Mouse (Mus musculus) ES-Bruce4 (cell line): ENCODE data around the gene Bst1. TPM values are rescaled to one million over a fixed set of nuclear protein-coding genes. Genes with fewer than 3 reads are reported as not detected.

ENCODE experiments used
- H3K27ac ChIP-seq: 2 replicates; pipeline ENCODE4 v1.5.1; 2012; ENCODE audit warnings: low read length, inconsistent platforms; ENCODE audit not compliant: insufficient read depth
- H3K27me3 ChIP-seq: 2 replicates; pipeline ENCODE4 v1.6.1; 2012; ENCODE audit warnings: mild to moderate bottlenecking, low read length, inconsistent platforms; ENCODE audit not compliant: control insufficient read depth, poor library complexity, insufficient read depth, severe bottlenecking
- H3K36me3 ChIP-seq: 2 replicates; pipeline ENCODE4 v1.6.1; 2012; ENCODE audit warnings: inconsistent platforms, mild to moderate bottlenecking, low read length, moderate library complexity; ENCODE audit not compliant: control insufficient read depth, poor library complexity, insufficient read depth, severe bottlenecking
- H3K4me1 ChIP-seq: one replicate; pipeline ENCODE4 v1.8.1; 2011; ENCODE audit warnings: low read length; ENCODE audit not compliant: control insufficient read depth, insufficient read depth
- H3K4me3 ChIP-seq: 2 replicates; pipeline ENCODE4 v1.5.1; 2011; ENCODE audit warnings: low read depth, mild to moderate bottlenecking, low read length
- H3K9ac ChIP-seq: 2 replicates; pipeline ENCODE4 v1.6.1; 2012; ENCODE audit warnings: low read depth, mild to moderate bottlenecking, inconsistent platforms; ENCODE audit not compliant: poor library complexity, severe bottlenecking
- H3K9me3 ChIP-seq: replicated peaks from 2 replicates; pipeline ENCODE4 v1.6.1; 2012; ENCODE audit warnings: mild to moderate bottlenecking, low read length, inconsistent platforms; ENCODE audit not compliant: control insufficient read depth, poor library complexity, insufficient read depth, severe bottlenecking
- CTCF ChIP-seq: IDR thresholded peaks from one replicate; pipeline ENCODE4 v1.8.1; 2011; ENCODE audit warnings: low read depth, low read length
- EP300 ChIP-seq: IDR thresholded peaks from 2 replicates; pipeline ENCODE4 v1.6.1; 2011; ENCODE audit warnings: low read depth, low read length; ENCODE audit not compliant: insufficient read depth
- POLR2A ChIP-seq: IDR thresholded peaks from one replicate; pipeline ENCODE4 v1.8.1; 2011; ENCODE audit warnings: low read length; ENCODE audit not compliant: insufficient read depth
- polyA plus RNA-seq: library from polyadenylated mRNA; stranded (reverse); fragments of >200 nt; gene quantifications from 2 replicates; pipeline ENCODE4 v1.2.4, GENCODE M21; 2011; ENCODE audit warnings: low read depth; ENCODE audit not compliant: missing spikeins, insufficient read depth, insufficient read length

Bst1 gene
- polyA plus RNA-seq, 1 experiment = 6.2 TPM

DNA sequence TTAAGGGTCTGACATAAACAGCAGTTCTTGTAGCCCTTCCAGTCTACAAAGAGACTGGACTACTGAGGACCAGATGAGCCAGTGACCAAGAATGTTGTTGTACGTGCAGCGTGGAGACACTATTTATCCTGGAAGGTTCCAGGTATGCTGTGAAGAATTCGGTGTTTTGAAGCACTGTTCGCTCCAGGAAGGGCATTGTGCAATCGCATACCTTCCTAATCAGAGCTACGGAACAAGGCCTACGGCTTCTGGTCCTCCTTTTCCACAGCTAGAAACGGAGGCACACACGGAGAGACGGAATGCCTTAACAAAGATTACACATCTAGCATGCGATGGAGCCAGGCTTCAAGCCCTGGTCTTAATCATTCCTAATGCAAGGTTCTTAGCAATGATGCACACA, 2.1 kb downstream of the Bst1 start:
- H3K4me1 ChIP-seq = no peaks in the 10 kb centered on the region
- H3K27me3 ChIP-seq = no peaks in the 10 kb centered on the region
- H3K27ac ChIP-seq = no peak overlapping the region
- no peaks in the 10 kb centered on the region for H3K9me3 ChIP-seq
- H3K36me3 ChIP-seq = no peaks in the 10 kb centered on the region
- H3K9ac ChIP-seq = no peak overlapping the region
- no peak overlapping the region for H3K4me3 ChIP-seq
- TF ChIP-seq POLR2A (no peak), CTCF (no peak), EP300 (no peak)

GRCm38 (mm10) chr5:43821538-43821937, 2.9 kb downstream of the Bst1 start, which contains the start of gene Fbxl5:
Gene Fbxl5 (minus strand): TSS chr5:43821638.
- Histone ChIP-seq H3K27me3 (no peaks in the 10 kb centered on the region), H3K9me3 (no peaks in the 10 kb centered on the region), H3K4me3 (no peak within 1 kb of the TSS), H3K27ac (no peak within 1 kb of the TSS), H3K36me3 (no peaks in the 10 kb centered on the region), H3K4me1 (no peaks in the 10 kb centered on the region), H3K9ac (no peak within 1 kb of the TSS)
- TF ChIP-seq EP300 (no peak), POLR2A (no peak), CTCF (no peak)

- H3K27ac ChIP-seq = no peak overlapping the region
- no peak overlapping the region for H3K4me3 ChIP-seq
- TF ChIP-seq EP300 (no peak), POLR2A (no peak), CTCF (no peak)
- no peaks in the 10 kb centered on the region for H3K4me1 ChIP-seq
- no peak overlapping the region for H3K9ac ChIP-seq
- no peaks in the 10 kb centered on the region for H3K27me3 ChIP-seq
- H3K36me3 ChIP-seq = no peaks in the 10 kb centered on the region
- no peaks in the 10 kb centered on the region for H3K9me3 ChIP-seq
These were observed 3.5 kb downstream of the Bst1 start for GRCm38 (mm10) chr5:43822199-43822598.

GRCm38 (mm10) chr5:43822824-43823223, 4.1 kb downstream of the Bst1 start:
- Histone ChIP-seq H3K4me1 (no peaks in the 10 kb centered on the region), H3K4me3 (no peak overlapping the region), H3K9ac (no peak overlapping the region), H3K9me3 (0 out of 2 replicates have a peak, but pooled peaks cover 4% of the 10 kb centered on the region), H3K27me3 (no peaks in the 10 kb centered on the region), H3K36me3 (no peaks in the 10 kb centered on the region), H3K27ac (no peak overlapping the region)
- no peak for TF ChIP-seq POLR2A

- H3K4me1 ChIP-seq = no peaks in the 10 kb centered on the region
- no peaks in the 10 kb centered on the region for H3K27me3 ChIP-seq
These were observed 5.9 kb downstream of the Bst1 start for GRCm38 (mm10) chr5:43824580-43824979.

GRCm38 (mm10) chr5:43826883-43827282, 8.2 kb downstream of the Bst1 start:
- Histone ChIP-seq H3K27ac (no peak overlapping the region), H3K27me3 (no peaks in the 10 kb centered on the region), H3K9me3 (0 out of 2 replicates have a peak, but pooled peaks cover 7% of the 10 kb centered on the region), H3K36me3 (no peaks in the 10 kb centered on the region), H3K9ac (no peak overlapping the region), H3K4me1 (no peaks in the 10 kb centered on the region), H3K4me3 (no peak overlapping the region)
- TF ChIP-seq EP300 (no peak), CTCF (no peak), POLR2A (no peak)

More at GRCm38 (mm10) chr5:43824580-43824979, 5.9 kb downstream of the Bst1 start:
- no peak overlapping the region for H3K9ac ChIP-seq
- H3K36me3 ChIP-seq = no peaks in the 10 kb centered on the region
- no peak for TF ChIP-seq POLR2A
- TF ChIP-seq EP300 = no peak
- TF ChIP-seq CTCF = no peak
- no peak overlapping the region for H3K4me3 ChIP-seq
- H3K9me3 ChIP-seq = 0 out of 2 replicates have a peak, but pooled peaks cover 4% of the 10 kb centered on the region
- no peak overlapping the region for H3K27ac ChIP-seq
